Mouse (Mus musculus): Measurements from ENCODE around the gene Lbx1.

GRCm38 (mm10) chr19:45236363-45236942 lies 841 bp upstream of the Lbx1 start:
- TF ChIP-seq POLR2A (IDR thresholded peaks at IDR 0.05; ENCODE audit: borderline replicate concordance, low read depth, low read length) (no peak), CTCF (IDR thresholded peaks at IDR 0.05; ENCODE audit: low read depth, low read length) (no peak)
